Mouse (Mus musculus) B cell, adult 2 months (primary cell): ENCODE results near the gene Vmn2r26.
"Not testable (repeated sequence)": the region's sequence is repeated elsewhere in the genome, so short reads cannot be mapped to it uniquely, and the experiment has no call there.

Experiments used
- DNase-seq, 2 experiments: peaks; one replicate each; pipeline ENCODE4 v3.0.0; 2022

Gene Vmn2r26

DNA sequence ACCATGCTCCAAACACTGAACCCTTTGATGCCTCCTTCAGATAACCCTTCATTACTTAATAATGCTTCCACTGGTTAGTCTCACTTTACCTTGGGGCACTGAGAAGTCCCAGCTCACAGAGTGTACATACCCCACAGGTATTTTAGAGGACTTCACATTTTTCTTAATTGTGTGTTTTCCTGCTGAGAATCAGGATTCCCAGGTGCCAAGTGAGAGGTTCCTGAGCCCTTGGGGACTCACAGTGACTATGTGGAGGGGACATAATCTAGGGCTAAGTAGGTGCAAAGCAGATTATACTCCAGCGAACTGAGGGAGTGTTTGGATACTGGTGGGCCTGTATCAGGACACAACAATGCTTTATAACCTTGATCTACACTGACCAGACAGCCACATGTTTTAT is at the start of gene Vmn2r26:
Gene Vmn2r26, plus strand, starts transcription at position 301 of the 400 bp plus-strand sequence.
- DNase-seq, result not testable (repeated sequence)

DNA sequence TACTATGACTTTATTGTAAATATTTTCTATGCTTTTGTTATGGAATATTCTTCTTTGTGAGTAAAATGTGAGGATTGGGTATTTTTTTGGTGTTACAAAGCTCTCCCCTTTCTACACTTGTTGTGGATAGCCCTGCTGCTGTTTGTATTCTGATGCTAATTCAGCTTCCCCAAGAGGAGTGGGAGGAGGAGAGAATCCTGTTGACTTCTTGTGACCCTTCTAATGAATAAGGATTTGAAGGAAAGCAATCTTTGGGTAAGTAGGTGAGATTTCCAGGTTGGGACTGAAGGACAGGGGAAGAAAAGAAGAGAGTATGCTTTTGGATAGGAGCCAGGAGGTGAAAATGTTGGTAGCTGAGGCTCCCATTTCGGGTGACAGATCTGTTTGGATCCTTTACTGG is 3.5 kb upstream of the Vmn2r26 start:
- DNase-seq, result no peak

DNA sequence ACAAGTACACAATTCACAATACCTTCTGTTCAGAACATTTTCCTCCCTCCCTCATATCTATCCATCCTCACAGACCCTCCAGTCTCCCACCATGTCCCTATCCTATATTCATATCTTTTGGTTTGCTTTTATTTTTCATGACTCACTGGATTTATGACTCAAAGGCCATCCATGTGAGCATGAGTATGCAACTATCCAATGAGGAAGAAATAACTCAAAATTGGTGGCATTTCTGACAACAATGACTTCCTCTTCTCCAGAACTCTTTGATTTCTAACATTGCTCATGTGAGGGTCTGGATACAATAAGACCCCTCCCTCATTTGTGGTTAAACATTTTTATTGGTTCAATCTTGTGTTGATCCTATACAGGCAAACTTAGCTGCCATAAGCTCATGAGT is 24.0 kb downstream of the Vmn2r26 start:
- DNase-seq, result no peak

DNA sequence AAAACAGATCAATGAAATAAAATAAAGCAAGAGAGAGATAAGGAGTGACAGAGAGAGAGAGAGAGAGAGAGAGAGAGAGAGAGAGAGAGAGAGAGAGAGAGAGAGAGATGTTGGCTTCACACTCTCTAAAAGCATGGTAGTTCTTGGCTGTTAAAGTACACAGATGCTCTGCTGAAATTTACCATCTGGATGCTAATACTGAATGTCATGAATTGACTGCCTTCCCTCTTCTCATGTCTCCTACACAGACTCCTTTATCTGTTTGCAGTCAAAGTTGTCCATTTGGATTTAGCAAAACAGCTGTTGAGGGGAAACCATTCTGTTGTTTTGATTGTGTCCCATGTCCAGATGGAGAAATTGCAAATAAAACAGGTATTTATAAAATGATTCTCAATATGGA is 29.2 kb downstream of the Vmn2r26 start:
- not testable (repeated sequence) for DNase-seq

DNA sequence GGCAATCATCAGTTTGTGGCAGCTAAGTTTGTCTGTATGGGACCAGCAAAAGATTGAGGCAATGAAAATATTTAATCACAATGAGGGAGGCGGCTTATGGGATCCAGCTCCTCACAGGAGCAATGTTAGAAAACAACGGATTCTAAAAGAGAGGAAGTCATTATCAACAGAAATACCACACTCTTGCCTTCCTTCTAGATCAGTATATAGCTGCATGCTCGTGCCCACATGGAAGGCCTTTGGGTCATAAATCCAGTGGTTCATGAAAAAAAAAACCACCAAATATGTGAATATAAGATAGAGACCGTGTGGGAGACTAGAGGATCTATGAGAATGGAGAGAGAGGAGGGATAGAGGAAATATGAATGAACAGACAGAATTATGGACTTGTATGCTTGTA is 78.0 kb downstream of the Vmn2r26 start:
- no peak for DNase-seq
